Mouse (Mus musculus): ENCODE measurements around the gene Lair1.
"Not testable (repeated sequence)": the region's sequence is repeated elsewhere in the genome, so short reads cannot be mapped to it uniquely, and the experiment has no call there.

Lair1 gene

DNA sequence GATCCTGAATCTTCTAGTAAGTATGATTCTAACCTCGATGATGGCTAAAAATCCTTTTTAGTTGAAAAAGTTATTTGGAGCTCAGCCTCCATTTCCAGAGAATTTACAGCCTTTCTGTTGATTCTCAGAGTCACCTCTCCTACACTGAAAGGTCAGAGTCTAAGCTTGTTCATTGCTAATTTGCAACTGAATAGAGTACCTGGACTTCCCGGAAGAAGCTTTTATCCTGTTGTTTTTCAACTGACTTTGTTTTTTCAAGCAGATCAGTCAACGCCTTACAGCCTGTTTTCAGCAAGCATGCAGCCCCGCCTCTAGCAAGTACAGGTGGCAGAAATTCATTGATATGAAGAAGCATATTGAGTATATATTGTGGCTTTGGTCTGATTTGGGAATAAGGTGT, 59.0 kb downstream of the Lair1 start:
- not testable (repeated sequence) for DNase-seq (ENCODE audit: low read depth, low spot score)

DNA sequence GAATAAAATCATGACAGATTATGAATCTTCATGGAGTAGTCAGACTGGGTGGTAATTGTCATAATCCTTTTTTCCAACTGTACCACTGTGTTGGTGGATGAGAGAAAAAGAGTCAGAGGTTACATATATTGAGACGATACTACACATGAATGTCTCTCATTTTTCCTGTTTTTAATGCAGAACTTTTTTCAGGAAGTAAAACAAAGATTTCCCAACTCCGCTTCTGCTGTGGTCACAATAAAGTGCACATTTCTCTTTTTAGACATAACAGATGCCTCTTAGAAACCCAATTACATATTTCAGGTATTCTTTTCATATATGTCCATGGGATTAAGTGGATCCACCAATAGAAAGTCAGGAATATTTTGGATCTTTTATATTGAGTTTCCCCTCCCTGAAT, 101.0 kb downstream of the Lair1 start:
- DNase-seq (ENCODE audit: low read depth, low spot score): no peak

GRCm38 (mm10) chr7:3957387-3957786, 105.6 kb downstream of the Lair1 start:
- no peak for DNase-seq (ENCODE audit: low read depth, low spot score)

Data from mesoderm, embryonic 11.5 days (tissue).